ENCODE assay signal across 17 mouse cellular contexts in the genomic region with DNA sequence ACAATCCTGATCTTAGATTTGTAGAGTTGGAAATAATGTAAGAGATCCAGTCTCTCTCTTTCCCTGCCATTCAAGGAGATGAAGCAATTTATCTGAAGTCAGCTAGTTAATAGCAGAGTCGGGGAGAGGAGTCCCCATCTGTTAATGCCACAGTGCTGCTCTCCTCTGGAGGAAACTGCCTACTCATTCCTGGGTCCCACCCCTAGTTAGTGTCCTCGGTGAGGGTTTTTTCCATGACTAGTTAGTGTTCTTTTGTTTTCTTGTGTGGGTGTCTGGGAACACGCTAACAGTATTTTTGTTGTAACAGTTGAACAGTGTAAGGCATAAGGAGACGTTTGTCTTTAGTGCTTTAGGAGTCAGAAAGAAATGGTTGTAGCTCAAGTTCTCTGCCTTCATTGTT. TPM values are rescaled to one million over a fixed set of nuclear protein-coding genes. Genes with fewer than 3 reads are reported as not detected.
DNase-seq lines count a peak whose midpoint lies in the region; ATAC-seq and TF ChIP-seq lines count a peak whose summit lies in the region.
"Had no signal": no experiment of that assay in that cellular context is flagged by ENCODE, and none has a peak within 500 bp of the region (broad histone marks: within the 10 kb centered on the region; RNA-seq: fewer than 3 reads in every experiment).

No protein-coding gene starts in this region.

- ATAC-seq in neural tube, embryonic 13.5 days (ENCODE audit: low read depth): no peak
- ATAC-seq in embryonic facial prominence, embryonic 14.5 days (ENCODE audit: low read depth): no peak
- ATAC-seq in forebrain, embryonic 15.5 days (replicated peaks): no peak
- ATAC-seq: intestine, postnatal 0 days had no signal

- H3K27ac ChIP-seq in neural tube, embryonic 13.5 days (replicated peaks): 0 out of 2 replicates have a peak overlapping the region, but pooled peaks have one; percentile 4
- H3K27ac ChIP-seq in embryonic facial prominence, embryonic 14.5 days (replicated peaks; ENCODE audit: low read depth, low read length): 0 out of 2 replicates have a peak overlapping the region, but pooled peaks have one; percentile 17
- no peak overlapping the region for H3K27ac ChIP-seq in forebrain, embryonic 15.5 days (replicated peaks)
- H3K27ac ChIP-seq: heart, embryonic 10.5 days; hindbrain, embryonic 14.5 days; limb, embryonic 15.5 days; neural tube, embryonic 15.5 days had no signal

- 64% methylated on average over 4 of the region's 4 CpGs for WGBS in neural tube, embryonic 13.5 days
- 74% methylated on average over 4 of the region's 4 CpGs for WGBS in embryonic facial prominence, embryonic 14.5 days
- 60% methylated on average over 4 of the region's 4 CpGs for WGBS in forebrain, embryonic 15.5 days

- no peak overlapping the region for H3K4me2 ChIP-seq in neural tube, embryonic 13.5 days
- H3K4me2 ChIP-seq in embryonic facial prominence, embryonic 14.5 days (ENCODE audit: low read depth, low read length): no peak overlapping the region
- H3K4me2 ChIP-seq in myocyte (ENCODE audit: low read depth): peak overlapping the region; percentile 59
- no peak overlapping the region for H3K4me2 ChIP-seq in forebrain, embryonic 15.5 days (replicated peaks)
- H3K4me2 ChIP-seq: hindbrain, embryonic 14.5 days; limb, embryonic 15.5 days; midbrain, embryonic 11.5 days; neural tube, embryonic 15.5 days had no signal

- DNase-seq in layer of hippocampus, adult 18-20 months (ENCODE audit: low spot score in 2 of 2): peak; percentile 47 to 67
- DNase-seq in layer of hippocampus, postnatal 36 days: no peak
- DNase-seq in neural tube, embryonic 10.5 days (ENCODE audit: extremely low spot score, low spot score): no peak
- DNase-seq in embryonic facial prominence, embryonic 14.5 days (ENCODE audit: low spot score): no peak
- DNase-seq: cerebellum, postnatal 14 days; gastrocnemius, postnatal 25 days; lung, postnatal 10 days; thymus, postnatal 25 days had no signal

- H3K36me3 ChIP-seq in neural tube, embryonic 13.5 days: no peaks in the 10 kb centered on the region
- 0 out of 2 replicates have a peak, but pooled peaks cover 8% of the 10 kb centered on the region for H3K36me3 ChIP-seq in embryonic facial prominence, embryonic 14.5 days (ENCODE audit: control insufficient read depth, insufficient read depth, low read length)
- H3K36me3 ChIP-seq in myocyte (ENCODE audit: control insufficient read depth, insufficient read depth): peaks cover 4% of the 10 kb centered on the region
- H3K36me3 ChIP-seq in forebrain, embryonic 15.5 days: no peaks in the 10 kb centered on the region
- H3K36me3 ChIP-seq: heart, embryonic 10.5 days had no signal

- no peak for TF ChIP-seq POLR2A in myocyte (IDR thresholded peaks at IDR 0.05; ENCODE audit: insufficient read length, low read depth)

- H3ac ChIP-seq in myocyte (ENCODE audit: control insufficient read depth, insufficient read length): no peak overlapping the region

- no peak overlapping the region for H3K9ac ChIP-seq in neural tube, embryonic 13.5 days
- H3K9ac ChIP-seq in embryonic facial prominence, embryonic 14.5 days (ENCODE audit: low read depth, low read length): no peak overlapping the region
- no peak overlapping the region for H3K9ac ChIP-seq in forebrain, embryonic 15.5 days (replicated peaks)
- H3K9ac ChIP-seq: hindbrain, embryonic 14.5 days; limb, embryonic 15.5 days; neural tube, embryonic 15.5 days had no signal

- H3K4me1 ChIP-seq in neural tube, embryonic 13.5 days (replicated peaks): peaks cover 22% of the 10 kb centered on the region
- H3K4me1 ChIP-seq in embryonic facial prominence, embryonic 14.5 days (ENCODE audit: control insufficient read depth, insufficient read depth, low read length): 0 out of 2 replicates have a peak, but pooled peaks cover 8% of the 10 kb centered on the region
- H3K4me1 ChIP-seq in forebrain, embryonic 15.5 days: peaks cover 15% of the 10 kb centered on the region; the same call in 1 of the 2 replicates

- no peaks in the 10 kb centered on the region for H3K27me3 ChIP-seq in neural tube, embryonic 13.5 days
- no peaks in the 10 kb centered on the region for H3K27me3 ChIP-seq in embryonic facial prominence, embryonic 14.5 days (replicated peaks; ENCODE audit: control insufficient read depth, insufficient read depth, low read length)
- no peaks in the 10 kb centered on the region for H3K27me3 ChIP-seq in myocyte (ENCODE audit: control insufficient read depth, insufficient read depth, insufficient read length)
- H3K27me3 ChIP-seq in forebrain, embryonic 15.5 days: no peaks in the 10 kb centered on the region
- H3K27me3 ChIP-seq: limb, embryonic 15.5 days; neural tube, embryonic 15.5 days had no signal

- no peak overlapping the region for H3K4me3 ChIP-seq in neural tube, embryonic 13.5 days
- no peak overlapping the region for H3K4me3 ChIP-seq in embryonic facial prominence, embryonic 14.5 days (ENCODE audit: low read depth, low read length)
- no peak overlapping the region for H3K4me3 ChIP-seq in myocyte
- no peak overlapping the region for H3K4me3 ChIP-seq in forebrain, embryonic 15.5 days
- H3K4me3 ChIP-seq: heart, embryonic 10.5 days; limb, embryonic 15.5 days; neural tube, embryonic 15.5 days had no signal

- no peaks in the 10 kb centered on the region for H3K9me3 ChIP-seq in neural tube, embryonic 13.5 days
- no peaks in the 10 kb centered on the region for H3K9me3 ChIP-seq in embryonic facial prominence, embryonic 14.5 days (ENCODE audit: control insufficient read depth, low read length)
- no peaks in the 10 kb centered on the region for H3K9me3 ChIP-seq in forebrain, embryonic 15.5 days
- H3K9me3 ChIP-seq: heart, embryonic 10.5 days; limb, embryonic 15.5 days; neural tube, embryonic 15.5 days had no signal

- peaks cover 37% of the 10 kb centered on the region for H3K79me2 ChIP-seq in myocyte (ENCODE audit: control insufficient read depth, insufficient read depth)

TF ChIP-seq in myocyte, 11 proteins besides CTCF, POLR2A, EP300 and RAD21:
- TF ChIP-seq E2F4 (IDR thresholded peaks at IDR 0.05; ENCODE audit: insufficient read depth) (no peak), CEBPB (IDR thresholded peaks at IDR 0.05; ENCODE audit: insufficient read depth, poor library complexity, severe bottlenecking) (no peak), USF1 (IDR thresholded peaks at IDR 0.05; ENCODE audit: low read depth) (no peak), MYOD1 (IDR thresholded peaks at IDR 0.05; ENCODE audit: control insufficient read depth in 1 of 3, insufficient read length in 2 of 3, low read depth in 2 of 3) (no peak), TCF3 (IDR thresholded peaks at IDR 0.05; ENCODE audit: insufficient read length, low read depth) (no peak), MAX (IDR thresholded peaks at IDR 0.05; ENCODE audit: low read depth) (no peak), POLR2AphosphoS2 (IDR thresholded peaks at IDR 0.05; ENCODE audit: insufficient read length, low read depth) (no peak), TCF12 (IDR thresholded peaks at IDR 0.05; ENCODE audit: insufficient read depth, poor library complexity, severe bottlenecking) (no peak), MYOG (IDR thresholded peaks at IDR 0.05; ENCODE audit: control insufficient read depth in 1 of 3, insufficient read depth in 1 of 3, insufficient read length in 2 of 3, low read depth in 2 of 3) (no peak), REST (IDR thresholded peaks at IDR 0.05; ENCODE audit: insufficient read depth, insufficient read length) (no peak), SRF (IDR thresholded peaks at IDR 0.05; ENCODE audit: control insufficient read depth, insufficient read length, low read depth) (no peak)

RNA-seq across cellular contexts. Expression of a gene that starts 38.4 kb away (rescaled TPM):
- total RNA-seq in layer of hippocampus, adult 18-20 months (2021): 10 to 100 TPM; 75.7 to 84.1 TPM
- 10 to 100 TPM; 83.8 to 91.3 TPM for total RNA-seq in layer of hippocampus, postnatal 36 days (2021)
- polyA plus RNA-seq in neural tube, embryonic 13.5 days (2015; fragmentation: Nextera tagmentation; extraction: Ambion mirVana): 11.9 and 13.3 TPM in 2 replicates
- polyA plus RNA-seq in embryonic facial prominence, embryonic 14.5 days (2014; fragmentation: Nextera tagmentation; extraction: Ambion mirVana): 56.0 and 61.8 TPM in 2 replicates
- polyA plus RNA-seq in myocyte (2012; fragmentation: generic; extraction: Trizol): 43.7 TPM
- polyA plus RNA-seq in forebrain, embryonic 15.5 days (2015; fragmentation: Nextera tagmentation; extraction: Ambion mirVana): 15.8 and 16.7 TPM in 2 replicates

Comparison
In these comparisons a context has a peak if more than half of its experiments do, and no peak if none do; other contexts are left out.
1. DNase-seq: peak in layer of hippocampus, adult 18-20 months (2 of 2); none in layer of hippocampus, postnatal 36 days (0 of 2), neural tube, embryonic 10.5 days (single experiment) and embryonic facial prominence, embryonic 14.5 days (single experiment).